Mouse (Mus musculus) heart, postnatal 4 days (tissue): Measurements from ENCODE around the gene Zfp787. TPM values are rescaled to one million over a fixed set of nuclear protein-coding genes. Genes with fewer than 3 reads are reported as not detected.
A peak's percentile ranks its signal among the peaks of the same experiment; 100 is the strongest.
"Not testable (repeated sequence)": the region's sequence is repeated elsewhere in the genome, so short reads cannot be mapped to it uniquely, and the experiment has no call there.

Experiments used
- DNase-seq: peaks from one replicate; pipeline ENCODE4 v3.0.0; 2021
- total RNA-seq, 2 experiments: library from RNA; stranded (reverse); gene quantifications; 2 replicates each; pipeline ENCODE4 v1.2.3; 2021

Zfp787 gene
- total RNA-seq = 10 to 100 TPM; 43.4 to 50.3 TPM

DNA sequence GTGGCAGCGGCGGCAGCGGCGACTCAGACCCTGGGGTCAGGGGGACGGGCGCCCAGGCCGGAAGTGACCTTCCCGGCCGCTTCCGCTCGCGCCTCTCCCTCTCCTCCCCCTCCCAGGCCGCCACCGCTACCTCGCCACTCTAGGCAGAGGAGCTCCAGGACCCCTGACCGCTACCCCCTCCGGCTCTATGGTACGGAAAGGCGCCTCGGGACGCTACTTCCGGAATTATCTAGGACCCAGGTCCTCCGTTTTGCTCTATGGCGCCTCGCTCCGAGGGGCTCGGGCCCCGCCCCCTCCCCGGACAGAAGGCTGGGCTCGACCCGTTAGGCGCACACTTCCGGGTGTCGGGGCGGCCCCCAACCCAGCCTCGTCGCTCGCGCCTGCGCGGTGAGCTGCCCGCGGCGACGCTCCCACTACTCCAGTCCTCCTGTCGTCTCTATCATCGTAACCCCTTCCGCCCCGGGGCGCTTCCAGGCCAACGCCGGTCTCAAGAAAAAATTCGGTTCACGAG is at the start of gene Zfp787:
TSS of gene Zfp787 (minus strand) at position 97 of the 511 bp plus-strand sequence.
- peak; percentile 98 for DNase-seq

DNA sequence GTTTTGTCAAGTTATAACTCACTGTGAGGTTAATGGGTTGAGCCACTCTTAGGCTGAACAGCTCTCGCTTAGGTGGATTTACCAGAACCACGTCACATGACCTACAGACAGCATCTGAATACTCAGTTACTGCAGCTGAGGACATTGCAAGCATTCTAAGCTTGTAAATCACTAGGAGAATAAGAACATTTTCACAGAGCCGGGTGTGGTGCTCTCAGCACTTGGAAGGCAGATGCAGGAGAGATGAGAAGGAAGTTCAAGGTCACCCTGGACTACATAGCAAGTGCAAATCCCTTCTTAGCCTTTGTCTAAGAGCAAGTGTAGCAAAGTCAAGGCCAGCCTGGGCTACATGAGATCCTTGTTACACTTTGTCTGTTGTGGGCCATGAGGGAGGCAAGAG is 48.4 kb upstream of the Zfp787 start:
- no peak for DNase-seq

DNA sequence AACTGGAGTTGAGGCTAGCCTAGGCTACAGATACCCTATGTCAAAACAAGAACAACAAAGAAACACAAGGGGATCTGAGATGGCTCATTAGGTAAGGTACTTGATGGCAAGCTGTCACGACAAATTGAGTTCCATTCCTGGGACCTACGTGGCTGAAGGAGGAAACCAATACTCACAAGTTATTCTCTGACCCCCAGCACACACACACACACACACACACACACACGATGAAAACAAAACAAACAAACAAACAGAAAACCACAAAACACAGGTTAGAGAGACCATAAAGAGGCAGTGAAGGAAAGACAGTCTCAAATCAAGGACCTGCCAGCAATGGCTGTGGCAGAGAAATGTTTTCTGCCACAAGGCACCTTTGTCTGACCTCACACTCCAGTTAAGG is 41.0 kb upstream of the Zfp787 start, which contains the start of gene Galp:
TSS of gene Galp (plus strand) at position 301 of the 400 bp plus-strand sequence.
- DNase-seq = no peak

DNA sequence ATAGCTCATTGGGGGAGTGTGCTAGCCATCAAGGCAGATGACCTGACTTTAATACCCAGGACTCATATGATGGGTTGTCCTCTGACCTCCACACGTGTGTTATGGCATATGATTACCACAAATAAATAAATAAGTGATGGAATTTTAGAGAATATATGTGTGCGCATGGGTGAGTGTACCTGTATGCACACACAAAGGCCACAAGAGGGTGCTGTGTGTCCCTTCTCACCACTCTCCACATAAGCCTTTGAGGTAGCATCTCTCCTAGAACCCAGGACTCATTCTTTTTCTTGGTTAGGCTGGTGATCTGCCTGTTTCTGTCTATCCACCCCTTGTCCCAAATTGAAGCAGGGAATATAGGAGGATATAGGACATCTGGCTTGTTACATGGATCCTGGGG is 40.0 kb upstream of the Zfp787 start:
- no peak for DNase-seq

DNA sequence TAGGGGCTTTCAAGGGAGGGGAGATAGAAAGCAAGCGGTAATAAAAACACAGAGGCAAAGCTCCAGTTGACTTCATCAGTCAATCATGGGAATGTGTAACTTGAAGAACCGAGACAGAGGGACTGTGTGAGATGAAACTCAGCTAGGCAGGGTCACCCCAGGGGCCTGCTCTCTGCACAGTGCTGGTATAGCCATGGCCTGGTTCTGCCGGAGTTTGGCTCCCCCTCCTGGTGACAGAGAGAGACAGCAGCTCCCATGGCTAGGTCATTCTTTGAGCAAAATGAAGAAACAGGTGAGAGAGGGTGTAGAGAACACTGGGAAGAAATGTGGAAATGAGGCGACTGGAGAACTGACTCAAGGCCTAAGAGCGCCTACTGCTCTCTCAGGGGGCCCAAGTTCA is 38.3 kb upstream of the Zfp787 start:
- DNase-seq = peak; percentile 79

DNA sequence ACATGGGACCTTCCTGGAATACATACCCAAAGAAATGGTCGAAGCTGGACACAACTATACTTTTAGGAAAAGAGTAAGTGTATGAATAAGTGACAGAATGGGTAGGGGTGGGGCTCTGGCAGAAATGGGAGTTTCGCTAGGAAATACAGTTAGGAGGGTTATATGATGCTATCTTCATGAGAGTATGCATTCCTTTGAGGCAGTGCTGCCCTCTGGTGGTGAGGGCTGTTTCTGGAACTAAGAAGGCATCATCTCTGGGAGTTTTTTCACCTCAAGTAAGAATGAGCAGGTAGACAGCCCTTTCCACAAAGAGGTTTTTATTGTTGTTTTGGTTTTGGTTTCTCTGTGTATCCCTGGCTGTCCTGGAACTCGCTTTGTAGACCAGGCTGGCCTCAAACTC is 35.6 kb upstream of the Zfp787 start:
- peak; percentile 85 for DNase-seq

DNA sequence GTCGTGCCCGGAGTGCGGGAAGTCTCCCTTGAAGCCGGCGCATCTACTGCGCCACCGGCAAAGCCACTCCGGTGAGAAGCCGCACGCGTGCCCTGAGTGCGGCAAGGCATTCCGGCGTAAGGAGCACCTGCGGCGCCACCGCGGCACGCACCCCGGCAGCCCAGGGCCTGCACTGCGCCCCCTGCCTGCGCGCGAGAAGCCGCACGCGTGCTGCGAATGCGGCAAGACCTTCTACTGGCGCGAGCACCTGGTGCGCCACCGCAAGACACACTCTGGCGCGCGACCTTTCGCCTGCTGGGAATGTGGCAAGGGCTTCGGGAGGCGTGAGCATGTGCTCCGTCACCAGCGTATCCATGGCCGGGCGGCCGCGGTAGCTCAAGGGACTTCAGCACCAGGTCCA is 33.7 kb upstream of the Zfp787 start:
- DNase-seq = peak; percentile 17

DNA sequence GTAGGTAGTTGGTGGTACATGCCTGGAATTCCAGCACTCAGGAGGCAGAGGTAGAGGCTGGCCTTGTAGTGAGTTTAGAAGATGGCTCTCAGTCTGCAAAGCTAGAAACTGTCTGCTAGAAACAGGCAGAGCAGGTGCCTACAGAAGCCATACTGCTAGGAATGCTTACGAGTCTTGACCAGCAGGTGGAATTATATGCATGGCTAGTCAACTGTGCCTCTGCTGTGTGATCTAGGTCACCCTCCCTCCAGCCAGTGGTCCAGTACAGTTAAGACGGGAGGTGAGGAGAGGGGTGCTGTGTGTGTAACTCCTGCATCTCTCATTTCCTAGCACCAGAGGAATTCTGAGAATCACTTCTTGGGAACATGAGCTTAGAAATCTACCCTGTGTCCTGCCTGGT is 31.0 kb upstream of the Zfp787 start:
- no peak for DNase-seq

DNA sequence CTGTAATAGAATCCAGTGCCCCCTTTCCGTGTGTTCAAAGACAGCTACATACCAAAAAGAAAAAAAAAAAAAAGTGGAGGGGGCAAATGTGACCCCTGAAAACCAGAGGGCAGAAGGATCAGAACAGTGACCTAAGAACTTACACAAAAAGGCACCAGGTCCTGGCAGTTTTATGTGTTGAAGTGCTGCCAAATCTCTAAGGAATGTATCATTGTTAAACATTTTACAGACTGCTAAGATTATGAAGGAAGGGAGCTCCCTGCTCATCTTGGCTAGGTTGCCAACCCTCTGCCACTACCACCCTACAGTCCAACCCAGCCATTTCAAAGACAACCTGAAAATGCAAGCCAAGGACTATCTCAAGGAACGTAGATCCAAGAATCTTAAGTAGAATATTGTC is 30.4 kb upstream of the Zfp787 start:
- DNase-seq = no peak

DNA sequence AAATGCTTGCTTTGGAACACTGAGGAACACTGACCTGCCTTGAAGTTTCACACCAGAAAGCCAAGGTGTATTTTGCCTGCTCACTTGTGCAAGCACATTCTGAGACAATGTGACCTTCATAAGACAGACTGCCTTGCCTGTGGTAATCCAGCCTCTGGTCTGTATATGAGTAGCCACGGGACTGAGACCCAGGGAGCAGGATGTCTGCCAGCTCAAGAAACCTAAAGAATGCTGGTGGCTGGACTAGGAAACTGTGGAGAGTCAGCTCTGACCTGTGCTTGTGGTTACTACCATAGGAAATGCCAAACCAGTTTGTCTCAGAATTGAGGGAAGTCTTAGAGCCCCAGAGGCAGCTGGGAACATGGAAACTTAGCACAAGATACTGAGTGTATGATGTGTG is 29.6 kb upstream of the Zfp787 start:
- DNase-seq = no peak

DNA sequence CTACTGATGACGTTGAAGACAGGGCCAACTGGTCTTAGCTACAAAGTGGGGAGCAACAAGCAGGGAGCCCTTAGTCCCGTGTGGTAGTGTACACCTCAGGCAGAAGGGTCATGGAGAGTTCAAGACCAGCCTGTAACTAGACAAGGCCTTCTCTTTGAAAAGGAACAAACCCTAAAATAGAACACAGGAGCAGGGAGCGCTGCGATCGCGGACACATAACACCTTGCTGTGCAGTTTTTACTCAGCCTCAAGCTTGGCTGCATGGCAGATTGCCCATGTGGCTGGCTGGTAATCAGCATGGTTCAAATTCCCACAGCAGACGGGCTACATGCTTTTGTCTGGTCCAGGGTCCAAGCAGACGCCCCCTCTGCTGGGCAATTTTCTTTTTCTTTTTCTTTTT is 28.7 kb upstream of the Zfp787 start:
- peak; percentile 55 for DNase-seq

DNA sequence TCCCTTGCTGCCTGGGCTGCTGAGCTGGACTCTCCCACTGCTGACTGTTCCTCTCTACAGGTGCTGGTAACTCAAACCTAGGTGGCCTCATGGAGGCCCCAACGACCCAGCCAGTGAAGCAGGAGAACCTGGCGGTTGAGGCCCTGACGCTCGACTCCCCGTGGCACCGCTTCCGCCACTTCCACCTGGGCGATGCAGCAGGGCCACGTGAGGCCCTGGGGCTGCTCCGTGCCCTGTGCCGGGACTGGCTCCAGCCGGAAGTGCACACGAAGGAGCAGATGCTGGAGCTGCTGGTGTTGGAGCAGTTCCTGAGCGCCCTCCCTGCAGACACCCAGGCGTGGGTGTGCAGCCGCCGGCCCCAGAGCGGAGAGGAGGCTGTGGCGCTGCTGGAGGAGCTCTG is 28.0 kb upstream of the Zfp787 start:
- no peak for DNase-seq

DNA sequence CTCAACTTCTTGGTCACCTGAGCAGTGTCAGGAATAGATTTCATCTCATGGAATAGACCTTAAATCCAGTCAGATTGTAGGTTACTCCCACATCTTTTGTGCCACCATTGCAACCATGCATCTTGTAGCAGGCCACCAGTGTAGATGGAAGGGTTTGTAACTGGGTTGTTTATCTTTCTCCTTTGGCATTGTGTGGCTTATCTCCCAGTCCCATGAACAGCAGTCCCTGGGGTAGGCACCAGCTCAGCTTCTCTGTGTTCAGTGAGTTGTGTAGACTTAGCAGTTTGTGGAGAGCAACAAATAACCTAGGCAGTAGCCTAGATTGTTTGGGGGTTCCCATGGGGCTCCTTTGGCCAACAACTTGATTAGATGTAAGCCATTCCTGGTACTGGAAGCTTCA is 27.1 kb upstream of the Zfp787 start:
- DNase-seq = no peak

DNA sequence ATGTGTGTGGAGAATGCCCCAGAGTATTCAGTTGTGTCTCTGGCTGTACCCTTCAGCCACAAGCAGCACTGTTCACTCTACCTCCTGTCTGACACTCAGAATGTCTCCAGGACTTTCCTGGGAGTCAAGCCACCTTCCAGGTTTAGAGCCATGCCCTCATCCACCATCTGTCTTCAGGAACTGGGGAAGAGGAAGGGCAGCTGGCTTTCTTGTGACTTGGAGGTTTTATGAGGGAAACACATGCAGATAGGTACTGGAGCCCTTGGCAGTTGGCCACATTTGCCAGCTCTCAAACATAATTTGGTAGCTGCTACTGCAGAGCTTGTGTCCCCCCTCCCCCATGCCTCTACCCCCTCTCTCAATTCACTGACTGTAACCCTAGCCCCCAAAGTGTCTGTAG is 23.2 kb upstream of the Zfp787 start:
- DNase-seq = no peak

DNA sequence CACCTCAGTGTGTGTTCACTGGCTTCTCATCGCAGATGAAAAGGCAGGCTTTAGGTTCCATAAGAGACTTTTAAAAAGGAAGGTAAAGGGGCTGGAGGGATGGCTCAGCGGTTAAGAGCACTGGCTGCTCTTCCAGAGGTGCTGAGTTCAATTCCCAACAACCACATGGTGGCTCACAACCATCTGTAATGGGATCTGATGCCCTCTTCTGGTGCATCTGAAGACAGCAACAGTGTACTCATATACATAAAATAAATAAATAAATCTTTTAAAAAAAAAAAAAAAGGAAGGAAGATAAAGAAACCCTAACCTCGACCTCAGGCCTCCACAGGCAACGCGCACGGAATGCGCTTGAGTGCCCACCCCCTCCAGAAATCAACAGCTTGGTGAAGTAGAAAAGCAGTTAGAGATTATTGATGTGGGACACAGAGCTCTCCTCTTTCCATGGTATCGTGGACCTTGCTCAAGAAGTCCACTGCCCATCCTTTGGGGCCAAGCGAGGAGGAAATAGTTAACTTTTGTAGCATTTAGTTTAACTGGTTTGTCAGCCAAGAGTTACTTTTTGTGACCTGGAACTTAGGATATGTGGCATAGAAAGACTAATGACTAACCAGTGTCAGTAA is 18.7 kb upstream of the Zfp787 start:
- DNase-seq = not testable (repeated sequence)

DNA sequence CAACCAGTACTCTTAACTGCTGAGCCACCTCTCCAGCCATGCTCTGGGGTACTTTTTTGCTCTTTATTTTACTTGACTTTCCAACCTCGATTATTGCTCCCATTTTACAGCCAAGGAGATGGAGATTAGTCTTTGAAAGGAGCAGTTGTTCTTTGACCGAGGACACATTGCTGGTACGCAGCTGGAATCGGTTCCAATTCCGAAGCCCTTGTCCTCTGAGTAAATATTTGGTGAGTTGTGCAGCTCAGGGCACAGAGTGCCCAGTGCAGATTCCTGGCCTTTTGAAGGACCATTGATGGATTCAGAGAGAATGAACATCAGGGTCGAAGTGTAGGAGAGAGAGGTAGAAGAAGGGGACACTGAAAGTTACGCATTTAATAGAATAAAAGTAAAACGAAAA is 18.1 kb upstream of the Zfp787 start:
- no peak for DNase-seq

DNA sequence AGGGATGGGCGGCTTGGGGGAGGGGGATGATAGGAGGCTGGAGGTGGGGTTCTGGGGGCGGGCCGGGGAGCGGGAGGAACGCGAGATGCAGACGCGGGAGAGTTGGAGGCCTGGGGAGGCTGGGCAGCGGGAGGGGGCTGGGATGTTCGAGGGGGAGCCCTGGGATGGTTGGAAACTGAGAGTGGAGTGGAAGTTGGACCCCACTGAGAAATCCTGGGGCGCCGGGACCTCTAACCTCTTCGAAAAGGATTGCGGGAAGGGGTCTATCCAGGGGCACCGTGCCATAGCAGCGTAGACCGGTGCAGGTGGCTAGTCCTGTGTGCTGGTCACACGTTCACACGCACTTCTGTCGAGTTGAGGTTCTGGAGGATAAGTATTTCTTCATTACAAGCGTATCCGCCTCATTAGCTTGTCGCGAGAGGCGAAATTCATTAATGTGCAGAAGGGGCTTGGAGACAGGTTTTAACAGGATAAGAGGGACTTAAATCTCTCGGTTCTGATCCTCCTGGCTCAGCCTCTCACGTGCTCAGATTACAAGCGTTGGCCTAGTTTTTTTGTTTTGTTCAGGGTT is 17.0 kb upstream of the Zfp787 start:
- DNase-seq = no peak

DNA sequence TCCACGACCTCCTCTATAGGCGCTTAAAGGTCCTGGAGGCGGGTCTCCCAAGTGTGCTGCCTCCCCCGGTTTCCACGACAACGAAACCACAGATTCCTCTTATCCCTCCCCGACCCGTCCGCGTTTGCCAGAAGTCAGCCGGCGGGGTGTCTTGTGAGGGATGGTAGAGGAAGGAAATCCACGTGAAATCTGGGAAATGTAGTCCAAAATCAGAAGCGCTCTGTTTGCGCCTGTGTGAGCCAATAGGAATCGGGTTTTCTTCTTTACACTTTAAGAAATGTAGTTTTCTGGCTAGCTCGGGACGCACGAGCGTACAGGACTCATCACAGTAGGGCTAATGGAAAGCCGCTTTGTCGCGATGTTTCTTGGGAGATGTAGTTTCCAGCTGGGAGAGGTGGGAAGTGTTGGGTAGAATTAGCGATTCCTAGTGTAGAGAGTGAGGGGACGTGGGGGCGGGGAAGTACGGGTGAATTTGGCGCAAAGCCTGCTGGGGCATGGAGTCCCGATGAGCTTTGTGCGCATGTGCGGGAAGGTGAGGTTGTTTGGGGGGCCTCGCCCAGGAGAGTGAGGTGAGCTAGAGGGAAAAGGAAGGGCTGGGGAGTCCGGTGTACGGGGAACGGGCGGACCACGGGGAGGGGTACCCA is 16.3 kb upstream of the Zfp787 start, which contains the start of gene Zfp444:
TSS of gene Zfp444 (plus strand) at position 221 of the 644 bp plus-strand sequence.
- DNase-seq = peak; percentile 98

DNA sequence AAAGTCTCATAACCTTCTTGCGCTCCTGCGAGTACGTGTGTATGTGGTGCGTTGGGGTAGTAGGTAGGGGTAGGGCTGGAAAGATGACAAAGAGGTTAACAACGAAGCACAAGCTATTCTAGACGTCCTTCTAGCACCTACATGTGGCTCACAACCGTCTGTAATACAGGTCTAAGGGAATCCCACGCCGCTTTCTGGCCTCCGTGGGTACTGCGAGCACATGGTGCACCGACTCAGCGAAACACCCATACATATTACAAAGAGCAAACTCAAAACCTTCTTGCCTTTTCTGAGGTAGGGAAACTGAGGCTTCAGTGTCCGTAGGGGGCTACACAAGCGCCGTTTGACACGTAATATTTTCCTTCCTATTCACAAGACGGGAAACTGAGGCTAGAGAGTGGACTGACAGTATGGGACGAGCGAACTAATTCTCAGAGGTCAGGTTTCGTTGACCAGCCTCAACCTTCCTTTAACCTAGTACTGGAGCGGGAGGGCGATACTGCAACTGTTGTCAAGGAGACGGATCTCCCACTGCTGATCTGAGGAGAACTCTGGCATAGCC is 15.7 kb upstream of the Zfp787 start:
- DNase-seq = peak; percentile 73

DNA sequence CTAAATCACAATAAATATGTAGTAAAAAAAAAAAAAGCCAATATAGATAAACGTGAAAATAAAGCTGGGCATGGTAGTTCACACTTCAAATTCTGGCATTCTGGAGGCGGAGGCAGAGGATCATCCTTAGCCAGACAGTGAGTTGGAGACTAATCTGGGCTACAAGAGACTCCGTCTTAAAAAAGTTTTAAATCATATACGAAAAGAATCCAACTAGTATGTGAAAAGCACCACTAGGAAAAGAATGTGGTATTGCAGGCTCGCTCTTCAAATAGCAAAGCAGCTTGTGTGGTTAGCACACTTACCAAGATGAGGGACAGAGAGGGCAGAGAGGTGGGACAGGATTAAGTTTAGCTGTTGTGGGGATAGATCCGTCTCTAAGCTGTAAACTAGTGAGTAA is 15.1 kb upstream of the Zfp787 start:
- no peak for DNase-seq

DNA sequence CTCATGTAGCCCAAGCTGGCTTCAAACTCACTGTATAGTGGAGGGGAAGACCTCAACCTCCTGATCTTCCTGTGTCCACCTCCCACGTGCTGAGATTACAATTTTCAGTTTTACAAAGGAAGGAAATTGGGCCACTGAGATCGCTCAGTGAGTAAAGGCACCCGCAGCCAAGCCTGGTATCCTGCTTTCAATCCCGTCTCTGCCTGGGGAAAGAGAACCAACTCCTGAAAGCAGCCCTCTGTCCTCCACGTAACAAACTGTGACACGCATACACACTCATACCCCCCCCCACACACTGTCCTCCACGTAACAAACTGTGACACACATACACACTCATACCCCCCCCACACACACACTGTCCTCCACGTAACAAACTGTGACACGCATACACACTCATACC is 14.6 kb upstream of the Zfp787 start:
- DNase-seq = no peak

DNA sequence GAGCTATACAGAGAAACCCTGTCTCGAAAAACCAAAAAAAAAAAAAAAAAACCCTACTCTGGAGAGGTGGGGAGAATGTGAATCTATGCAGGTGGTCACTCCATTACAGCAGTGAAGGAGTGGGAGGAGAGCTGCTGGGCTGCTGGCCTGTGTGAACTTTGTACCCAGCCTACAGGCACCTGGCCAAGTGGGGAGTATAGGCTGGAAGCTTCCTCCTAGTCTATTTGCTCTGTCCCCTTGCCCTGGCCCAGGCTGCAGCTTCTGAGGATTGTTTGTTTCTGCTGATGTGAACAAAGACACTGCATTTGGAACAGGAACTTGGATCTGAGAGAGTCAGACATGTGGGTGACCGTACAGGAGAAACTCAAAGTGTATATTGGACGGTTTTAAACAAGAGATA is 13.6 kb upstream of the Zfp787 start:
- DNase-seq = peak; percentile 52

DNA sequence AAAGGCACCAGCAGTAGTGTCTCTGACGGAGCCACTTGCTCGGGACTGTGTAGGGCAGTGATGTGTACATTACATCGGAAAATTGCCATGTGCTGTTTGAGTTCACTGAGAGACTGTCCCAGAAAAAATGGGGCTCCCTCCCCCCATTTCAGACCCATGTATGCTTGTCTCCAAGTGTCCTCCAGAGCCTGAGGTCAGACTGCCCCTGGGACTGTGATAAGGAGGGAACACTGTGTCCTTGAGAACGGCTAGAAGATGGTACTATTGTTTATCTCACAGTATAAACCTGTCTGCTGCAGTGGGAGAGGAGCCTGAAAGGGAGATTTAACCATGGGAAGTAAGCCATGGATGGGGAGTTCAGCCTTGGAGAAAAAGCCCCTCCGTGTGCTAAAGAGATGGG is 8.9 kb upstream of the Zfp787 start:
- no peak for DNase-seq

DNA sequence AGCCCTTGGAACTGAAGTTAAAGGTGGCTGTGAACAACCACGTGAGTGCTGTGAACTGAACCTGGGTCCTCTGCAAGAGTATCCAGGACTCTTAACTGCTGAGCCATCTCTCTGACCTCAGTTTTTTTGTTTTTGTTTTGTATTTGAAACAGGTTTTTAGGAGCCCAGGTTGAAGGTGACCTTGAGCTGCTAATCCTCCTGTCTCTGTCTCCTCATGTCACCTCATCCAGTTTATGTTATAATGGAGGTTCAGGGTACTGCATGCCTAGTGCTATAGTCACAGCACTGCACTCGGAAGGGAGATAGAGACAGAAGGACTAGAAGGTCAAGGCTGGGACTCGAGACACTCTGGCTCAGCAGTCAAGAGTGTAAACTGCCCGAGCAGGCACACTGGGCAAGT is 6.4 kb upstream of the Zfp787 start:
- no peak for DNase-seq
